Mouse (Mus musculus) heart, embryonic 10.5 days (tissue): ENCODE results near the gene Urod. TPM values are rescaled to one million over a fixed set of nuclear protein-coding genes. Genes with fewer than 3 reads are reported as not detected.

ENCODE experiments used
- DNase-seq: peaks from one replicate; pipeline ENCODE4 v3.0.0-alpha.2; 2017; ENCODE audit warnings: low spot score
- H3K27ac ChIP-seq: fragments of 300-500 bp; sonication (generic); 2 replicates; pipeline ENCODE4 v1.5.1; 2016; ENCODE audit warnings: mild to moderate bottlenecking
- H3K27me3 ChIP-seq: fragments of 300-500 bp; sonication (generic); 2 replicates; pipeline ENCODE4 v1.6.1; 2016; ENCODE audit warnings: mild to moderate bottlenecking; ENCODE audit not compliant: poor library complexity, insufficient read depth, severe bottlenecking
- H3K36me3 ChIP-seq: fragments of 300-500 bp; sonication (generic); 2 replicates; pipeline ENCODE4 v1.6.1; 2016; ENCODE audit warnings: mild to moderate bottlenecking, moderate library complexity
- H3K4me1 ChIP-seq: fragments of 300-500 bp; sonication (generic); 2 replicates; pipeline ENCODE4 v1.6.1; 2016; ENCODE audit warnings: mild to moderate bottlenecking
- H3K4me3 ChIP-seq: fragments of 300-500 bp; sonication (generic); 2 replicates; pipeline ENCODE4 v1.5.1; 2016; ENCODE audit warnings: mild to moderate bottlenecking, moderate library complexity
- H3K9me3 ChIP-seq: fragments of 300-500 bp; sonication (generic); 2 replicates; pipeline ENCODE4 v1.6.1; 2016; ENCODE audit warnings: mild to moderate bottlenecking, moderate library complexity
- WGBS: fragments of 180-500 bp; shearing (Covaris S2); methylation state at CpG from one replicate; pipeline ENCODE4 v1.1.7; 2016; 5-methylcytosine and 5-hydroxymethylcytosine counted together
- polyA plus RNA-seq: library from polyadenylated mRNA; unstranded; fragments of >200 nt; fragmentation: Nextera tagmentation; extraction: Ambion mirVana; gene quantifications from 2 replicates; pipeline ENCODE4 v1.2.1, GENCODE M21; 2016

Gene Urod
- 128 and 133 TPM in 2 replicates for polyA plus RNA-seq

DNA sequence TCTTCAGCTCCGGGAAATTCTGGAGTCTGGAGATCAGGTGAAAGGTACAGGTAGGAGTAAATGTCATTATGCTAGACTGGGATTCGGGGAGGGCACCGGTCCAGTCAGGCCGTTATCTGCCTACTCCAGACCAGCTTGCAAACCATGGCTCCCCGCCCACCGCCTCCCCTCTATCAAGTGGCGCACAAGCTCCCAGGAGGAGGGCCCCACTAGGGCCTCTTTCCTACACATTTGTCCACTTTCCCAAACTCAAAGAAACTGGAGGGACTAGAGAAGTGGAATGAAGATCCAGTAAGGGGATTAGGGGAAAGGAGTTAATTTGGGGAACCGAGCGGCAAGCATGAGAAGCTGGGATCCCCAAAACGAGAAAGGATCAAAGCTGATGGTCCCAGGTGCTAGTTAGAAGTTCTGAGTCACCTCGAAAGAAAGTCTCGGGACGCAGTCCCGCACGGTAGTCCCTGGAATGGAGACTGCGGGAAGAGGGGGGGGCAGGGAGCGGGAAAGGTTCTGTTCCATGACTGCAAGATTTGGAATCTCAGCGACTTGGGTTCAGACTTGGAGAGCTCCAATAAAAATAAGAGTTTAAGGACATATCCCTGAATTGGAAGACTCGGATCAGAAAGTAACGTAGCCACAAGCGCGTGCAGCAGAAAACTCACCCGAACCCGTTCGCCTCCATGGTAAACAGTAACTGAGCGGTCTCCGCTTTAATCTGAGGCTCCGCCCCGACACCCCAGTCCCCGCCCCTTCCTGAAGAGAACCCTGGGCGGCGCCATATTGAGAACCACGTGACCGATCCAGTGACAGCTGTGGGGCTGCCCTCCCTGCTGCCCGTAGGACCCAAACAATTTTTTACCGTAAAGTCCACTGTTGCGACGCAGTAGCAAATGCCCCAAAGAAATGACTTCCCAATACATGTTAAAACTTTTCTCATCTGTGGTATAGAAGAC is at the start of gene Urod:
TSS of gene Urod (minus strand) at position 742 of the 950 bp plus-strand sequence.
- Histone ChIP-seq H3K4me3 (peak within 1 kb of the TSS; percentile 96), H3K4me1 (peaks cover 26% of the 10 kb centered on the region), H3K36me3 (peaks cover 23% of the 10 kb centered on the region; the same call in 1 of the 2 replicates), H3K27me3 (0 out of 2 replicates have a peak, but pooled peaks cover 10% of the 10 kb centered on the region), H3K9me3 (no peaks in the 10 kb centered on the region), H3K27ac (peak within 1 kb of the TSS; percentile 84)
- under 1% methylated on average over 38 of the region's 38 CpGs for WGBS
- DNase-seq = peak; percentile 97

DNA sequence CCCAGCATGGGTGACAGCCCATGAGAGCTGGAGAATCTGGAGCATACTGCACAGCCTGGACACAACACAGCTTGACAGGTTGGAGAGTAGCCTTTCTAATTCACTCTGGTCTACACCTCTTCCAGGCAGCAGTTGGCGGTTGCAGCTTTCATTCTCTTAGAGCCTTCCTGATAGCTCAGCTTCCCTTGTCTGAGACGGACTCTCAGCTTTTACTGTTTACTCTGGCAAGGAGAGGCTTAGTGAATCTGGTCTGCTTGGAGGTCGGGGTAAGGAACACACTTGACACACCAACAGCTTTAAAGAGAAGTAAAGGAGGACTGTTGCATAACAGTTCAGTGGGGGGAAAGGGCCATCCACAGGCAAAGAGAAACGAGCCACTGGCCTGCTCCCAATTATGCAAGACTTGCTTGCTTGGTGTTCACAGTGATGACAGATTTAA is 47.1 kb upstream of the Urod start:
- no peak overlapping the region for H3K27ac ChIP-seq
- H3K9me3 ChIP-seq = no peaks in the 10 kb centered on the region
- DNase-seq = no peak
- H3K27me3 ChIP-seq = no peaks in the 10 kb centered on the region
- no peaks in the 10 kb centered on the region for H3K4me1 ChIP-seq
- no peak overlapping the region for H3K4me3 ChIP-seq
- peaks cover 22% of the 10 kb centered on the region for H3K36me3 ChIP-seq
- WGBS = 54% methylated on average over 4 of the region's 4 CpGs

DNA sequence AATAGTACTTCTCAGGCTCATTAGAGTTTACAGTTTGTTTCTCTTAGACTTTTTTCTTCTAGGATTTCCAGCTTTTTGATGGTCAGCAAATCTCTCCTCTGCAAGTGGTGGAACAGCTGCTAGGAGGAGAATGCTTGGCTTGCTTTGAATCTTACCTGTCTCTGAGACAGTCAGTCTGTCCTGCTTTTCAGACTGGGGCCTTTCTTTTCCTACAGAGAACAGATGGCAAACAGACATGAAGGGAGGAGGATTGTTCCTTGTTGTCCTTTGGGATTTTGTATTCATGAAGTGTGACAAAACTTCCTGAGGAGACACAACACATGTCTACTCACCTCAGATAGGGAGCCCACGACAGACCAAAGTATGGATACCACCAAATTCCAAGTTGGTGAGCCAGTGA is 46.6 kb upstream of the Urod start:
- Histone ChIP-seq H3K27me3 (no peaks in the 10 kb centered on the region), H3K9me3 (no peaks in the 10 kb centered on the region), H3K4me3 (no peak overlapping the region), H3K27ac (no peak overlapping the region), H3K36me3 (peaks cover 17% of the 10 kb centered on the region; the same call in 1 of the 2 replicates), H3K4me1 (no peaks in the 10 kb centered on the region)
- WGBS = 63% methylated on average over 1 of the region's 1 CpGs
- DNase-seq = no peak

DNA sequence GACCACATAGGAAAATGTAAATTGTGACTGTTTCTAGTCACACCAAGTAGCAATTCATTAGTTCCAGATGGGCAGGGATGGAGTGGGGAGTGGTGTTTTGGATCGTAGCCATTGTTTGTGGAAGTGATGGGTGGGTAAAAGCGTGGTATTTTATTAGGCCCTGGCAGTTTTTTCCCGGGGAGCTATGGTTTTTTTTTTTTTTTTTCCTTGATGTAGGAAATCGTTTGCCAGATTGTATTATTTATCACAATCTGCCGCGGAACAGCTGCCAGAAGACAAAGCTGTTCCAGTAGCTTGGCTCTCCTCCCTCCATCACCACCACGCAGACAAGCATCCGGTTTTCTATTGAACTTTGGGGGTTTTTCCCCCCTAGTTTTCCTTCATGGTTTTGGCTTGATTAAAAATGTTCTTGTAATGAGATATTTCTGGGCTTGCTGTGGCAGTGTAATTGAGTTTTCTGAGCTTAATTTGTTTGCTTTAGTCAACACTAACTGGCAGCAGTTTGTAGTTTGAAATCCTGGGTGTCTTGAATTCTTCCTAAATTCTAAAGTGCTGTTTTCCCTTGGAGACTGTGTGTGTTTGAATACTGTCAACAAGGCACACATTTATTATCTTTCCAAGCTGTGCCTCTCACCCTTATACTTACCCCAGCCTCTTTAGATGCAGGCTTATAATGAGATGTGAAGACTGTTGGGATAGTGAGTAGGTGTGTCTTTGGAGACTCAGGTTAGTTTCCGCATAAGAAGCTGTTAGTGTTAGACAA is 45.9 kb upstream of the Urod start:
- Histone ChIP-seq H3K4me1 (no peaks in the 10 kb centered on the region), H3K4me3 (no peak overlapping the region), H3K9me3 (no peaks in the 10 kb centered on the region), H3K27ac (no peak overlapping the region), H3K36me3 (peaks cover 15% of the 10 kb centered on the region; the same call in 1 of the 2 replicates), H3K27me3 (no peaks in the 10 kb centered on the region)
- WGBS = 76% methylated on average over 9 of the region's 9 CpGs
- no peak for DNase-seq

DNA sequence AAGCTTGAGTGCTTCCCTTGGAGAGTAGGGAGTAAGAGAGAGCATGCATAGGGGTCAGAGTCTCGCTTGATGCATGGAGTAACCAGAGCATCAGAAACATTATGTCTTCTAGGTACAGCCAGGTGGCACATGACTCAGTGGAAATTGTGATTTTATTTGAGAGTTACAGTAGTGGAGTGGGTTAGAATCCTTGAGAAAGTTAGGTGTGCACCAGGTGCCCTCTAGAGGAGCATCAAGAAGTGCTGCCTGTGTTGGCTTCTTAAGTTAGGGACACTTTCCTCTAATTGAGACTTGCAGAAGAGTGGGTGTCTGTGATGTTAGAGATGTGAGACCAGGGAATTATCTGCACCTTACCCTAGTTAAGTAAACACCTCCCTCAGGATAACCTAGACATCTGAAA is 36.9 kb upstream of the Urod start:
- DNase-seq = no peak
- no peaks in the 10 kb centered on the region for H3K27me3 ChIP-seq
- 92% methylated on average over 1 of the region's 1 CpGs for WGBS
- no peaks in the 10 kb centered on the region for H3K4me1 ChIP-seq
- no peaks in the 10 kb centered on the region for H3K9me3 ChIP-seq
- peaks cover 28% of the 10 kb centered on the region for H3K36me3 ChIP-seq
- no peak overlapping the region for H3K27ac ChIP-seq
- H3K4me3 ChIP-seq = no peak overlapping the region

DNA sequence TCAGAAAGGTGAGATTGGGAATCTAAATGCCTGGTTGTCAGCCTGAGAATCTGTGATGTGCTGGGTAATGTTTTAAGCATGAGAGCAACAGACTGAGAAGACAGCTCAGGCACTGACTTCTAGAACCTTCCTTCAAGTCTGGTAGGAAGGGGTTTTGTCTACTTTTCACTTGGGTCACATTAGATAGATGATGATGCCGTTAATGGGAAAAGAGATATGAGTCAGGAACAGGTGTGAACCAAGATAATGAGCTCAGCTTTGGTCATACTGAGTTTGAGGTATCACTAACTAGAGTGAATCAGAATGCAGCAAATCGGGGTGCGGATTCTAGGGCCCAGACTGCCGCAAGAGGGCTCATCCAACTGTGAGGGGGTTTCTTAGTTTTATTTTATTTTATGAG is 29.3 kb upstream of the Urod start:
- DNase-seq = no peak
- Histone ChIP-seq H3K9me3 (no peaks in the 10 kb centered on the region), H3K27me3 (no peaks in the 10 kb centered on the region), H3K36me3 (peaks cover 35% of the 10 kb centered on the region), H3K27ac (no peak overlapping the region), H3K4me1 (peaks cover 8% of the 10 kb centered on the region), H3K4me3 (no peak overlapping the region)
- 91% methylated on average over 4 of the region's 4 CpGs for WGBS

DNA sequence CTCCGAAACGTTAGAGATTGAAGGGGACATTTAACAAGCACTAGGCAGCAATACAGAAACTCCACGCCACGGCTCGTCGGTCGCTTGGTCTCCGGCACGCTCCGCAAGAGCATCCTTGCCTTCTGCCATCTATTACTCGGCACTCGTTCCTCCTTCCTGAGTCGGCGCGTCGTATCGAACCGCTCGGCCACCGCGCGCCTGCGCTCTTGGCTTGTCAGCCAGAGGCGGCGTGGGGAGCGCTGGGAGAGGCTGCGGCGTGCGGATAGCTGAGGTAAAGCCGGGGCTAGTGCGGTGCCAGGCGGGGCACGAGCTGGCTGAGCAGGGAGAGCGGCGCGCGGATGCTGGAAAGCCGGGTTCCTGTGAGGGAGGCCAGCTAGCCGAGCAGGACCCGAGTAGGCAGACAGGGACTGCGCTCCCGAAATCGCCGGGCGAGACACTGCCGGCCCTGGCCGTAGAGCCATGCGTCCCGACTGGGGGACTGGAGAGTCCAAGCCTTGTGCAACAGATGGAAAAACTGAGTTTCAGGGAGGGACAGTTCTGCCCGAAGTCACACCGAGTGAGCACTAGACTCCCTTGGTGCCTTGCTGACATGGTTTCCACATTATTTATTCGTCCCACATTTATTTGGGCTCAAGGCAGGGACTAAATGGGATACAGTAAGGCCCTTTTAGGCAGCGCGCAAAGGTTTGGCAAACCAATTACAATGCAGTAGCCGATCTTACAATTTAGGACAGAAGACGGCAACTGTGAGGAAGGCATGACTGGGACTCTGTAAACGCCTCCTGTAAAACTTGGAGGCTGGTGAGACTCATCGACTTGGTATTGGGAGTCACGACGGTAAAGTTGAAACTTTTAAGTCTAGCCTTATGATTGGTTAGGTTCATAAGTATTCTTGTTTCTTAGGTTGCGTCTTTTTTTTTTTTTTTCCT is 25.3 kb upstream of the Urod start, which contains the start of gene Eif2b3:
TSS of gene Eif2b3 (plus strand) at position 197 of the 929 bp plus-strand sequence.
- peak within 1 kb of the TSS; percentile 95 for H3K4me3 ChIP-seq
- no peaks in the 10 kb centered on the region for H3K9me3 ChIP-seq
- peak within 1 kb of the TSS; percentile 91 for H3K27ac ChIP-seq
- DNase-seq = peak; percentile 96
- peaks cover 8% of the 10 kb centered on the region for H3K4me1 ChIP-seq
- peaks cover 21% of the 10 kb centered on the region for H3K36me3 ChIP-seq
- H3K27me3 ChIP-seq = no peaks in the 10 kb centered on the region
- 1% methylated on average over 61 of the region's 61 CpGs for WGBS

DNA sequence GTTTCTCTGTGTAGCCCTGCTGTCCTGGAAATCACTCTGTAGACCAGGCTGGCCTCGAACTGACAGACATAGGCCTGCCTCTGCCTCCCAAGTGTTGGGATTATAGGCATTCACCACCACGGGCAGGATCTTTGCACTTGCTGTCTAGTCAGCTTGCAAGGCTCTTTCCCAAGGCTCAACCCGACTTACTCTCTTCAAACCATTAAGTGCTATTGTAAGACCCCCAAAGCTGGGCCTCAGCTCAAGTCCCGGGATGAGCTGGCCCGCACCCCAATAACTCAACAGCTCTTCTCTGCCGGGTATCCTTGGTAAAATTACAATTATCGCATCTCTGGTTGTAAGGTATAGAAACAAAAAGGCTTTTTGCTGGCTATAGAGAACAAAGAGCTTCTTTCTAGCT is 24.1 kb upstream of the Urod start:
- 86% methylated on average over 7 of the region's 7 CpGs for WGBS
- Histone ChIP-seq H3K4me3 (no peak overlapping the region), H3K4me1 (peaks cover 8% of the 10 kb centered on the region), H3K27me3 (no peaks in the 10 kb centered on the region), H3K9me3 (no peaks in the 10 kb centered on the region), H3K27ac (no peak overlapping the region), H3K36me3 (peaks cover 14% of the 10 kb centered on the region)
- DNase-seq = no peak

DNA sequence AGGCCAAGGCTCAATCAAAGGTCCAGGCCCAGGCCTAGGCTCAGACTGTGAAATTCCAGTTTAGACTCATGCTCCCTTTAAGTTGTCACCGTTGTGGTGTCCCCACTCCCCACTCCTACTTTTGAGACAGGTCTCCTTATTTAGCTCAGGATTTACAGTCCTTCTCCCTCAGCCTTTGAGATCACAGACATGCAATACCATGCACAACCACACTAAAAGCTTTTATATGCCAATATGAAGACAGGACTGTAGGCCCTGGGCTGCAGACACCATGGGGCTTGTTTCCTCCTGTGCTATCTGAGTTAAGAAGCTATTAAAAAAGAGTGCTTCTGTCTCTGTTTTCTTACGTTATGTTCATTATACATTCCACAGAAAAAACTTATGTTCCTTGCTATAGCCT is 23.5 kb upstream of the Urod start:
- Histone ChIP-seq H3K36me3 (peaks cover 8% of the 10 kb centered on the region), H3K4me3 (no peak overlapping the region), H3K27ac (no peak overlapping the region), H3K27me3 (no peaks in the 10 kb centered on the region), H3K4me1 (peaks cover 8% of the 10 kb centered on the region), H3K9me3 (no peaks in the 10 kb centered on the region)
- WGBS = 85% methylated on average over 2 of the region's 2 CpGs
- DNase-seq = no peak

DNA sequence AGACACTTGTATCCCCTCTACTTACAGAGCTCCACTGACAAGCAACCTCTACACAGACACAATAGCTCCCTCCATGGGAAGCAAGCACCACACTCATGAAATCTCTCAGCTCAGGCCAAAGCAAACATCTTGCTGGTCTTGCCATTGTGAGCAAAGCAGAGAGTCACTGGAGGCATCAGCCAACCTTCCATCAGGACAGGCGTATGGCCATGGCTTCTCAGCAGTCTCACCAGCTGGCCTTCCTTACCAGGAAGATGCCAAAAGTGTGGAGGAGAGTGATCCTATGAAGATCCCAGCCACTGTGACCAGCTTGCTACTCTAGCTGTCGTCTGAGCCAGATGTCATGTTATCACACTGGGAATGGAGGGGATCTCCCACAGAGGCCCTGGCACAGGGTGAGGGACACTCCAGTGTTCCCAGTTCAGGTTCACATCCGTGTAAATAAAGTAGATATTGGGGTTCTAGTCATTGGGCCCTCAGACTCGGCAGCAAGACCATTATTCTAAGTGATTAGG is 20.7 kb upstream of the Urod start:
- H3K4me3 ChIP-seq = no peak overlapping the region
- H3K36me3 ChIP-seq = no peaks in the 10 kb centered on the region
- DNase-seq = no peak
- H3K27ac ChIP-seq = no peak overlapping the region
- no peaks in the 10 kb centered on the region for H3K9me3 ChIP-seq
- peaks cover under 1% of the 10 kb centered on the region for H3K4me1 ChIP-seq
- 59% methylated on average over 4 of the region's 4 CpGs for WGBS
- no peaks in the 10 kb centered on the region for H3K27me3 ChIP-seq

DNA sequence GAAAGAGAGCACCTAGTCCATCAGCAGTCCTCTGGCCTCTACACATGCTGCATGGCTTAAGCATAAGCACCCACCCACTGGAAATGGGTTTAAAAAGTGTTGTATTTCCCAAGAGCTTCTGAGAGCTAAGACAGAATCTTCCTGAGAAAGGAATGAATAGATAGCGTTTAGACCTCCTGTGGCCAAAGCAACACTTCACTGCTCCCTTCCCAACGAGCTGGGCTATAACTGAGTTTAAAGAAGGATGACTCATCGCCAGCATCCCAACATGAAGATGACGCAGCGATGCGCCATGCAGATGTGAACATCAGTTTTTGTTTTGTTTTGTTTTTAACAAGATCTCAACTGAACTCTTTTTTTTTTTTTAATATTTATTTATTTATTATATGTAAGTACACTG is 19.4 kb upstream of the Urod start:
- Histone ChIP-seq H3K9me3 (no peaks in the 10 kb centered on the region), H3K36me3 (no peaks in the 10 kb centered on the region), H3K27me3 (no peaks in the 10 kb centered on the region), H3K4me3 (no peak overlapping the region), H3K27ac (no peak overlapping the region), H3K4me1 (no peaks in the 10 kb centered on the region)
- no peak for DNase-seq
- WGBS = 80% methylated on average over 6 of the region's 6 CpGs

DNA sequence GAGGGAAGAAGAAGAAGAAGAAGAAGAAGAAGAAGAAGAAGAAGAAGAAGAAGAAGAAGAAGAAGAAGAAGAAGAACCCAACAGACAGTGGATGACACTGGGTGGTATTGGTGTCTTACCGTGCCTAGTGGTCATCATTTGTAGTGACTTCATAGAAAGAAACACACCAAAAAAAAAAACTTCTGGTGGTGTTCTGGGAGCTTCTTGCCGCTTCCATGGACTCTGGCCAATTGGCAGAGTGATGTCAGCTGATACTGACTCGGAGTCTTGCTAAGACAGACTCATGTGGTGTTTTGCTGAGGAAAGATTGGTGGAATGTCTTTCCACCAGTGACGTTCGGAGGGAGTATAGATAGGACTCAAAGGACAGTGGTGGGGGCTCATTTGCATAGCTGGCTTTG is 16.0 kb upstream of the Urod start:
- no peak overlapping the region for H3K4me3 ChIP-seq
- 81% methylated on average over 5 of the region's 5 CpGs for WGBS
- no peaks in the 10 kb centered on the region for H3K36me3 ChIP-seq
- H3K27ac ChIP-seq = no peak overlapping the region
- no peaks in the 10 kb centered on the region for H3K4me1 ChIP-seq
- no peaks in the 10 kb centered on the region for H3K9me3 ChIP-seq
- no peaks in the 10 kb centered on the region for H3K27me3 ChIP-seq
- DNase-seq = no peak
